Mouse (Mus musculus) kidney, adult 2 months (tissue): ENCODE measurements around the gene Ap5b1. TPM values are rescaled to one million over a fixed set of nuclear protein-coding genes. Genes with fewer than 3 reads are reported as not detected.

Experiments used
- DNase-seq: peaks from one replicate; pipeline ENCODE4 v3.0.0; 2021
- H3K27ac ChIP-seq: fragments of 200-500 bp; 2 replicates; pipeline ENCODE4 v1.5.1; 2012; ENCODE audit warnings: low read depth, low read length, control low read depth, inconsistent platforms; ENCODE audit not compliant: insufficient read depth
- H3K27me3 ChIP-seq: fragments of 200-500 bp; replicated peaks from 2 replicates; pipeline ENCODE4 v1.6.1; 2012; ENCODE audit warnings: mild to moderate bottlenecking, moderate library complexity, low read length, inconsistent platforms; ENCODE audit not compliant: control insufficient read depth, insufficient read depth
- H3K36me3 ChIP-seq: fragments of 200-500 bp; 2 replicates; pipeline ENCODE4 v1.6.1; 2012; ENCODE audit warnings: mild to moderate bottlenecking, moderate library complexity, low read length, inconsistent platforms; ENCODE audit not compliant: control insufficient read depth, insufficient read depth
- H3K4me1 ChIP-seq: fragments of 200-500 bp; 2 replicates; pipeline ENCODE4 v1.6.1; 2011; ENCODE audit warnings: low read length; ENCODE audit not compliant: control insufficient read depth, insufficient read depth
- H3K4me3 ChIP-seq: fragments of 200-500 bp; 2 replicates; pipeline ENCODE4 v1.5.1; 2011; ENCODE audit warnings: mild to moderate bottlenecking, low read depth, low read length, control low read depth; ENCODE audit not compliant: insufficient read depth
- CTCF ChIP-seq: fragments of 200-500 bp; conservative IDR thresholded peaks from 2 replicates; pipeline ENCODE4 v1.5.1; 2011; ENCODE audit warnings: low read depth, mild to moderate bottlenecking, control low read depth, low read length, moderate library complexity, mixed read lengths; ENCODE audit not compliant: insufficient read depth, insufficient read length
- POLR2A ChIP-seq: fragments of 200-500 bp; IDR thresholded peaks from one replicate; pipeline ENCODE4 v1.6.1; 2011; ENCODE audit warnings: low read depth, low read length, control low read depth
- WGBS: fragments of 180-500 bp; shearing (Covaris S2); methylation state at CpG from one replicate; pipeline ENCODE4 v1.1.7; 2018; 5-methylcytosine and 5-hydroxymethylcytosine counted together
- polyA plus RNA-seq: library from polyadenylated mRNA; depleted of rRNA; stranded (reverse); fragments of >200 nt; gene quantifications from 2 replicates; pipeline ENCODE4 v1.2.3, GENCODE M21; 2012

Gene Ap5b1
- polyA plus RNA-seq, 1 experiment = 10.2 TPM

DNA sequence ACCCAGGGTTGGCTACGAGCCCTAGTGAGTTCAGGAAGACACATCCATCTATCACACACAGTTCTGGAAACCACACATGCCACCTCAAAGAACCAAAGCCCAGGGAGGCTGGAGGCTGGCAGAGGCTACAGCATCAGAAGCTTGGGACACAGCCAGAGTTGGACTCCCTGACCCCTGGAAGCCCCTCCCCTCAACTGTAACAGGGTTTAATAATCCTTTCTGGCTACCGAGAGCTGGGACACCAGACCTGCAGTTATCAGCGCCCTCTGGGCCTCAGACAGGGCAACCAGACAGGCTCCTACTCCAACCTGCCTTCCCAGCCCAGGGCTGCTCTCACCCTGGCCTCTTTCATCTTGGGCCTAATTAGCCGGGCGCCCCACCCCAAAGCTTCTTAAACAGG lies 1.5 kb upstream of the Ap5b1 start:
- Histone ChIP-seq H3K4me1 (peaks cover 17% of the 10 kb centered on the region; the same call in 1 of the 2 replicates), H3K27me3 (no peaks in the 10 kb centered on the region), H3K4me3 (no peak overlapping the region), H3K27ac (peak overlapping the region; percentile 98; the same call in 1 of the 2 replicates), H3K36me3 (no peaks in the 10 kb centered on the region; the same call in 1 of the 2 replicates)
- WGBS = 65% methylated on average over 5 of the region's 5 CpGs
- peak; percentile 89 for DNase-seq
- TF ChIP-seq CTCF (no peak), POLR2A (no peak)

DNA sequence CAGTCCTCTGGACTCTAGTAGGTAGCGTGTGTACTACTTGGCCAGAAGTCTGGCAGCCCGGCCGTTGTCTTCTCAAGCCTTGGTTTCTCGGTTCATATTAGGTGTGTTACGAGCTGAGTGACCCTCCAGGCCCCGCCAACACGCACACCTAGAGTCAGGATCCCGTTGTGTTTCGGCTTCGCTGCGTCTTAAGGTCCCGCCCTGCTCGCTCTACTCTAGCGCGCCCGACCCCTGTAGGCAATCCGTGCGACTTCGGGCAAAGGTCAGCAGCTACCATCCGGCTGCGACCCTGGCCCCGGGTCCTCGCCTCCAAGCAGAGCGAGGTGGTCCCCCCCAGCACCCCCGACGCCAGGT lies 668 bp upstream of the Ap5b1 start:
- H3K36me3 ChIP-seq = no peaks in the 10 kb centered on the region; the same call in 1 of the 2 replicates
- TF ChIP-seq POLR2A = no peak
- no peak for TF ChIP-seq CTCF
- H3K27ac ChIP-seq = peak overlapping the region; percentile 98
- peaks cover 13% of the 10 kb centered on the region; the same call in 1 of the 2 replicates for H3K4me1 ChIP-seq
- WGBS = 1% methylated on average over 26 of the region's 26 CpGs
- H3K4me3 ChIP-seq = peak overlapping the region; percentile 82
- DNase-seq = no peak
- no peaks in the 10 kb centered on the region for H3K27me3 ChIP-seq

DNA sequence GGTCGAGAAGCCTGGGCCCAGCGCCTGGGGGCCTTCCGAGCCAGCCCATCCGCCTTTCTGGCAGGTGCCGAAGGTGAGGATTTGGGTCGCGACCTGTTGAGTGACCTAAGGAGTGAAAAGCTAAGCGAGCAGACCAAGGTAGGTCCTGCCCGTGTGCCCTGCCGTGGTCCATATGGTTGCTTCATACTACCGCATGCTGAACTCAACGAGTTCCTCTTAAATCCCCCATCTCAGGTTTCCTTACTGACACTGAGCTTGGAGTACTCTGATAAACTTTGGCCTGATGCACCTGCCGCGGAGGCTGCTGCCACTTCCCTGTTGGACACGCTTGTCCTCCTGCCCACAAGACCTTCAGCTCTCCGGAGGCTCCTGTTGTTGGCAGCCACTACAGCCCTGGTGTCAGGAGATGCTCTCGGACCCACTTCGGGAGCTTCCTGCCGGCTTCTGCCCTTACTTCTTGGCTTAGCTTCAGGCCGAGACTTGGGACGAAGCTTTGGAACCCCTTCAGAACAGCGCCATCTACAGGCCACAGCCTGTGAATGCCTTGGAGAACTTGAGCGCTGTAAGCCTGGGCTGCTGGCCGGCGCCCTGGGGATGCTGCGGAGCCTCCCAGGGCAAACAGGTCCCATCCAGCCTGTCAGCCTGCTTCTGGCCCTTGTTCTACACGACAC lies 780 bp downstream of the Ap5b1 start:
- Histone ChIP-seq H3K36me3 (no peaks in the 10 kb centered on the region; the same call in 1 of the 2 replicates), H3K27ac (no peak overlapping the region), H3K27me3 (no peaks in the 10 kb centered on the region), H3K4me1 (peaks cover 16% of the 10 kb centered on the region; the same call in 1 of the 2 replicates), H3K4me3 (peak overlapping the region; percentile 82)
- peak; percentile 88 for DNase-seq
- no peak for TF ChIP-seq POLR2A
- peak; percentile 83 for TF ChIP-seq CTCF
- WGBS = 4% methylated on average over 27 of the region's 27 CpGs

DNA sequence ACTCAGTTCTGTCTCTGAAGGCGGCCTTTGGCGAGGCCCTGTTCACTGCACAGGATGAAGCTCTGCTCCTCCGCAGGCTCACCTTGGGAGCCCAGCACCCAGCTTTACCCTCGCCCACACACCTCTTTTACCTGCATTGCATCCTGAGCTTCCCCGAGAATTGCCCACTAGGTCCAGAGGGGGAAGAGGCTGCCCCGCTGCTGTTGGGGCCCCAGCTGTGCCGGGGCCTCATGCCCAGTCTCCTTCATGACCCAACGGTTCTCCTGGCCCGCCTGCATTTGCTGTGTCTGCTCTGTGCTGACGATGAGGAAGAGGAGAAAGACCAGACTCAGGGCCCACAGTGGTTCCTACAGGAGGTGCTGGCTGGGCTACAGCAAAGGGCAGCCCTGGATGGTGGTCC lies 1.7 kb downstream of the Ap5b1 start:
- WGBS = 87% methylated on average over 10 of the region's 10 CpGs
- Histone ChIP-seq H3K27ac (no peak overlapping the region), H3K27me3 (no peaks in the 10 kb centered on the region), H3K4me3 (no peak overlapping the region), H3K36me3 (no peaks in the 10 kb centered on the region; the same call in 1 of the 2 replicates), H3K4me1 (peaks cover 16% of the 10 kb centered on the region; the same call in 1 of the 2 replicates)
- TF ChIP-seq CTCF (no peak), POLR2A (no peak)
- DNase-seq = no peak

DNA sequence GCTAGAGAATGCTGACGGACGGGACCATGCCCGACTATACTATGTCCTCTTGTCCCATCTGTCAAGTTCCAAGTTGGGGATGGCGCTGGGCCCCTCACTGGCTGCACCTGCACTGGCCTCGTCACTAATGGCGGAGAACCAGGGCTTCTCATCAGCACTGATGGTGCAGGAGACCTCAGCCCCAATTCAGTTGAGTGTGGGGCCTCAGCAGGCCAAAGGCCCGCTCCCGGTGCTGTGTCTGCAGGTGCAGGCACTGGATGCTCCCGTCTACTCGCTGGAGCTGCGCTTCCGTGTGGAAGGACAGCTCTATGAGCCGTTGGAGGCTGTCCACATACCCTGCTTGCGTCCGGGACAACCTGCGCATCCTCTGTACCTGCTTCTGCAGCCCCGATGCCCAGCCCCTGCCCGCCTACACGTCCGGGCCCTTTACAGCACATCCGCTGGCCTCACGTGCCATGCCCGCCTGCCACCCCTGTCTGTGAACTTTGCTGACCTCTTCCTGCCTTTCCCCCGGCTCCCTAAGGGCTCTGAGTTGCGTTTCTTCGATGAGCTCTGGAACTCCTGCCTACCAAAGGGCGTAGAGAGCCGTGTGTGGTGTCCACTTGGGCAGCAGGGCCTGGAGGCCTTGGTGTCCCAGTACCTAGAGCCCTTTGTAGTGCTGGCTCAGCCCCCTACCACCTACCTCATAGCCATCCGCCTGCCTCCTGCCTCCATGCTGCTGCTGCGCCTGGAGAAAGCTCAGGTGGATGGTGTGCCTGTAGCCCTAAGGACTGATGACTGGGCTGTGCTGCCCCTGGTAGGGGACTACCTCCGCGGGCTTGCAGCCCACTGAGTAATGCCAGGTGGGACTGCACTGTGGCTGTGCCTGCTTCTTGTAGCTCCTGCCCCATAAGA lies 2.8 kb downstream of the Ap5b1 start:
- no peaks in the 10 kb centered on the region for H3K27me3 ChIP-seq
- H3K4me3 ChIP-seq = no peak overlapping the region
- no peaks in the 10 kb centered on the region; the same call in 1 of the 2 replicates for H3K36me3 ChIP-seq
- 95% methylated on average over 32 of the region's 32 CpGs for WGBS
- no peak for TF ChIP-seq CTCF
- no peak for TF ChIP-seq POLR2A
- no peak for DNase-seq
- peaks cover 16% of the 10 kb centered on the region; the same call in 1 of the 2 replicates for H3K4me1 ChIP-seq
- no peak overlapping the region for H3K27ac ChIP-seq

DNA sequence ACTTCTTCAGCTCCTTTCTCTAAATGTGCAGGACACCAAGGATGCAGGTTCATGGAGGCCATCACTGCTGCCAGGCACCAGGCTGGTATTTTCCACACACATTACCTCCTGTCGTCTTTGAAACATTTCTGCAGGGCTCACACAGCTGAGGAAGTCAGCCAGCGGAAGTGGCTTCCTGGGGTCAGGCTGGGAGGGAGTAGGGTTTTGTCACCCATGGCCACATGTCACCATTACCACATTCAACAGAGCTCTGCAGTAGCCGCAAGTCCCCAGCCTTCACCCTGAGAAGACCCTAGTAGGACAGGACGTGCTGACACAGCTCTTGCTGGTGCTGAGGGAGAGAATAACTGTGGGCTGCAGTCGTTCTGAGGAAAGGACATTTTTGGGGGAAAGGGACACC lies 4.0 kb downstream of the Ap5b1 start:
- Histone ChIP-seq H3K4me3 (no peak overlapping the region), H3K27ac (no peak overlapping the region), H3K27me3 (no peaks in the 10 kb centered on the region), H3K4me1 (peaks cover 7% of the 10 kb centered on the region; the same call in 1 of the 2 replicates), H3K36me3 (no peaks in the 10 kb centered on the region; the same call in 1 of the 2 replicates)
- peak; percentile 60 for DNase-seq
- no peak for TF ChIP-seq CTCF
- TF ChIP-seq POLR2A = no peak
- 66% methylated on average over 5 of the region's 5 CpGs for WGBS
